Mouse (Mus musculus) frontal cortex, adult (tissue): ENCODE measurements around the gene Phb2.

Experiments
- ATAC-seq: cut with Nextera tagmentation; 2 replicates; pipeline ENCODE4 v1.9.2; 2017; ENCODE audit warnings: mild to moderate bottlenecking, moderate library complexity, mixed read lengths; ENCODE audit not compliant: low TSS enrichment

The Phb2 gene

DNA sequence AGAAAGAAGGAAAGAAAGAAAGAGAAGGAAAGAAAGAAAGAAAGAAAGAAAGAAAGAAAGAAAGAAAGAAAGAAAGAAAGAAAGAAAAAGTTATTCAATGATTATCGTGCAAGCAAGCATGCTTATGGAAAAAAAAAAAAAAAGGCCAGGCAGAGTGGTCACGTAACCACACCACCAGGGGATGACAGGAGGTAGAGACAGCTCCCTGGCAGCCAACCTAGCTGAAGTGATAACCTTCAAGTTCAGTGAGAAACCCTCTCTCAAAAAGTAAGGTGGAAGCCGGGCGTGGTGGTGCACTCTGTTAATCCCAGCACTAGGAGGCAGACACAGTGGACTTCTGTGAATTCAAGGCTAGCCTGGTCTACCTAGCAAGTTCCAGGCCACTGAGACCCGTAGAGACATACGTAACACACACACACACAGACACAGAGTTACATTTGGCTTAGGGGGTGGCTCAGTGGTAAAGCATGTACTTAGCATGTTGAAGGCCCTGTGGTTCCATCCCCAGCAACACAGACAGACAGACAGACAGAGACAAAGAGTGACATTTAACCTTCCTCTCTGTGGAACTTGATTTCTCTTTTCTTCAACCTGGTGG, 10.8 kb downstream of the Phb2 start:
- no peak for ATAC-seq

DNA sequence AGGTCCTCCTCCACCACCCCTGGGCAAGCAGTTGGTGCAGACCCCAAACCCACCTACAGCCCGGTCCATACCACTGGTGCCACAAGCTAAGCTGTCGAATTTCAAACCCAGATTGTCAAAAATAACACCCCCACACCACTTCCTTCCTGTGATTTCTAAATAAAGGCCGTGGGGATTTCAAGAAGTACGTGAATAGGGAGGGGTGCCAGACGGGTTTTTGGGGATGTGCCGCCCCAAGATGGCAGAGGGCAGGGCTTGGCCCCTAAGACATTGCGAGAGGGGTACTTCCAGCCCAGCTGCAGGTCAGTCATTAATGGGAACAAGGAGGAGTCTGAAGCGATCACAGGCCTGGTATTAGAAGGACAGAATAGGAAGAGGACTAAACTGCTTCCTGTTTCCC, 11.4 kb downstream of the Phb2 start:
- ATAC-seq, result no peak

- no peak for ATAC-seq
Observed at GRCm38 (mm10) chr6:124724472-124724871, 12.3 kb downstream of the Phb2 start.

- ATAC-seq, result no peak
Observed at GRCm38 (mm10) chr6:124728621-124729020, 16.5 kb downstream of the Phb2 start.

GRCm38 (mm10) chr6:124729850-124730705, 17.9 kb downstream of the Phb2 start:
- no peak for ATAC-seq

- no peak for ATAC-seq
Observed at GRCm38 (mm10) chr6:124731038-124731437, 18.9 kb downstream of the Phb2 start.

DNA sequence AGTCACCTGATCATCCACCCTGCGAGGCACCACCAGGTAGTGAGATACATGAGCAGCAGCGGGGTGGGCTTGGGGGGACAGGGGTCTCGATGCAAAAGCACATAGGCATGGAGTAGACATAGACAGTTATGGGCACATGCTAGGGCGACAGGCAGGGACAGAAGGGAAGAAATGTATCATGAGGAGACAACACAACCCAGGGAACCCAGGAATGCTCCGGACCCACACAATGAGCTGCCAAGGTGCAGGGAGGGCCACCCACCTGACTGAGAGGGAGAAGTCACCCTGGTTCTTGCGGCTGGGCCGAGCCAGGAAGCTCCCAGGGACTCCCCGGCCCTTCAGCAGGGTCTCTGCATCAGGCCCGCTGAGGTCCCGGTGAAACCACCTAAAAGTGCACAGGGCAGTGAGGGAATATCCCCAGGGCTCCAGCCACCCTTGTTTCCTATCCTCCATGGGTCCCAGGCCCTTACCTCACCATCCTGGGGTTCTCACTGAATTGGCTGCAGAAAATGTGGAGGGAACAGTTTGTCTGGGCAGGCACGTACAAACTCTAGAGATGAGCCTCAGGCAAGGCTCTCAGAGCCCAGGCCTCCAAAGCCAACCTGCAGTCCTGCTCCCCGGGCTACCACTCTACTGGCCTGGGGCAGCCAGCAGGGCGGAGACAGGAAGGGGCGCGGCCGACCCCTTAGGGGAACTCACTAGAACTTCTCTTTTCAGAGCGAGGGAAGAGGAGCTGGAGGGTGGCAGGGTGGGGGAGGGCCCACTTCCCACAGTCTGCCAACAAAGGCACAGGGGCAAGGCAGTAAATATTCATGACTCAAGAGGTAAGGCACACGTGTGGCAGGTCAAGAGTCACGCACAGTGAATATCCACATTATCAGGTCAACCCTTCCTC, 20.6 kb downstream of the Phb2 start:
- ATAC-seq, result 0 out of 2 replicates have a peak, but pooled peaks have one; percentile 32

- ATAC-seq, result no peak
Observed at GRCm38 (mm10) chr6:124734417-124734816, 22.3 kb downstream of the Phb2 start.

DNA sequence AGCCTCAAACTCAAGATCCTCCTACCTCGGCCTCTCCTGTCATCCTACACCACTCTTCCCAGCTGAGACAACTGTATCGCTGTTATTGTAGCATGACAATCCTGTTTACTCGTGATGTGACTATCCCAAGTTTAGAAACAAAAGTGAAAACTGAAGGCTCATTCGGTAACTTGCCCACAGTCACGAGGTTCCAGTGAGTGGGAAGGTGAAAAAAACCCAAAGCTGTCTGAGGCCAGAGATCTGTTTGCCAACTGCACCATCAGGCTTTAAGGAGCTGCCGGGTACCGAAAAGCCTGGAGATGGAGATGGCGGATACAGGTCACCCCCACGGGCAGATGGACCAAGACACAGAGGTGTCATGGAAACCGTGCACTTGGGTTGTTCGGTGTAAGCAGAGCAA, 24.9 kb downstream of the Phb2 start:
- no peak for ATAC-seq

DNA sequence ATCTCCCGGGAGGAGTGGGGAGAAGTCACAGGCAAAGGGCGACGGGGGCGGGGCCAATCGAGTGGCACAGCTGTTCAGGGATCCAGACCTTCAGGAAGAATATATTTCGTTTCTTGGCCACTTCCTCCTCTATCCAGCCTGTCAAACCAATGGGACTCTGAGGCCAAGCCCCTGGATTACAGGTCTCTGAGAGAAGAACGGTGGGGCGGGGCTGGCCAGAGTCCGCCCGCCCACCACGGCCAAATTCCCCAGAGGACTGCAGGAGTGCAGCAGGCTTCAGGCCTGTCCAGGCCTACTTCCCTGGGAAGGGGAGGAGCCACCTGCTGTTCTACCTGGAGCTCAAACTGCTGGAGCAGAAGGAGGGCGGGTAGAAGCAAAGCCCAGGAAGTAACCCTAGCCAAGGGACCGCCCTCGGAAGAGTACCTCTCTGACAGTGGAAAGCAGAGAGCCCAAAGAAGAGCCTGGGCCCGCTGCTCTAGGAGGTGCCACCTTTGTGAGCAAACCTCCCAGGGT, 26.4 kb downstream of the Phb2 start, which contains the start of gene Ptpn6:
Gene Ptpn6, minus strand, starts transcription at position 204 of the 513 bp plus-strand sequence.
- ATAC-seq, result no peak

- no peak for ATAC-seq
Observed at GRCm38 (mm10) chr6:124739231-124739796, 27.2 kb downstream of the Phb2 start.

- ATAC-seq, result peak; percentile 10; the same call in 1 of the 2 replicates
Observed at GRCm38 (mm10) chr6:124740211-124740887, 28.2 kb downstream of the Phb2 start.

DNA sequence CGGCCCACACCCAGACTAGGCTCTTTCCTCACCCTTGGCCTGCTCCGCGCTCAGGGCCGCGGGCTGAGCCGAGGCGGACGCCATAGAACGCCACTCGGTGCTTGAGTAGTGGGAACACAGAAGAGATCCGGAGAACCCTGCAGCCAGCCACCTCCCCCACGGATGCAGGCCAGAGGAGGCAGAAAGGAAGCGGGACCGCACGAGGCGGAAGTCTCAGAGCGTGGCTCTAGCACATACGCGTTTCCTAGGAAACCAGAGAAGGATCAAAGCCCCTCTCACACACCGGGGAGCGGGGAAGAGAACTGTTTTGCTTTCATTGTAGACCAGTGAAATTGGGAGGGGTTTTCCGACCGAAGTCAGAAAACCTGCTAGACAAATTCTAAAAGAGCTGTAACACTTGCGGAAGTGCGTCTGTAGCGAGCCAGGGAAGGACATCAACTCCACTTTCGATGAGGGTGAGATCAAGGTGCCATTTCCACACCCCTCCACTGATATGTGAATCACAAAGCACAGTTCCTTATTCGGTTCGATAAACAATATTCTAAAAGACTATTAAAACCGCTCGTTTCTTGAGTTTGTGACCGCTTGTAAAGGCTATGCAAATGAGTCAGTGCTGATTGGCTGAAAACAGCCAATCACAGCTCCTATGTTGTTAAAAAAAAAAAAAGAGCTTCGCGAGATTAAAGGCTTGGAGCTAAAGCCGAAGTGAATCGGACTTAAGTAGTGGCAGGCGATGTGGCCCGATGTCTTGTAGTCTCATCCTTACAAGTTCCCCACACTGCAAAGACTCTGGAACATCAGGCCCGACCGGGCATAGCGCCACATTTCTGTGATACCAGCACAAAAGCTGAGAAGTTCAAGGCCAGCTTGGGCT, 29.0 kb downstream of the Phb2 start, which contains the start of gene Grcc10:
Gene Grcc10, minus strand, starts transcription at position 487 of the 874 bp plus-strand sequence.
- ATAC-seq, result peak; percentile 62

DNA sequence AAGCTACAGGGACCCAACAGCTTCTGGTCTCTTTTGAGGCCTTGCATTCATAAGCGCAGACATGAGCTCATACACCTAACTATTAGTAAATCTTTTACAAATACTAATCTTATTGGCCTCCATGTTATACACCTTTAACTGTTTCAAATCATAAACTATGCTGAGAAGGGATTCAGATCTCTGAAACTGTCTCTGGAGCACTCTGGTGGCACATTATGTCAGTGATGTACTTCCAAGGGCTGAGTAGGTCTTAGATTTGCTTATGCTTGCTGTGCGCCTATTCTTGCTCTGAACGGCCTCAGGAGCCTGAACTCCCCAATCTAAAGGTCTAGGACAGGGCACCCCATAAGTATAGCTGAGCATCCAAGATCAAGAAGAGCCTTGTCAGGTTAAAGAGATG, 29.7 kb downstream of the Phb2 start:
- no peak for ATAC-seq

DNA sequence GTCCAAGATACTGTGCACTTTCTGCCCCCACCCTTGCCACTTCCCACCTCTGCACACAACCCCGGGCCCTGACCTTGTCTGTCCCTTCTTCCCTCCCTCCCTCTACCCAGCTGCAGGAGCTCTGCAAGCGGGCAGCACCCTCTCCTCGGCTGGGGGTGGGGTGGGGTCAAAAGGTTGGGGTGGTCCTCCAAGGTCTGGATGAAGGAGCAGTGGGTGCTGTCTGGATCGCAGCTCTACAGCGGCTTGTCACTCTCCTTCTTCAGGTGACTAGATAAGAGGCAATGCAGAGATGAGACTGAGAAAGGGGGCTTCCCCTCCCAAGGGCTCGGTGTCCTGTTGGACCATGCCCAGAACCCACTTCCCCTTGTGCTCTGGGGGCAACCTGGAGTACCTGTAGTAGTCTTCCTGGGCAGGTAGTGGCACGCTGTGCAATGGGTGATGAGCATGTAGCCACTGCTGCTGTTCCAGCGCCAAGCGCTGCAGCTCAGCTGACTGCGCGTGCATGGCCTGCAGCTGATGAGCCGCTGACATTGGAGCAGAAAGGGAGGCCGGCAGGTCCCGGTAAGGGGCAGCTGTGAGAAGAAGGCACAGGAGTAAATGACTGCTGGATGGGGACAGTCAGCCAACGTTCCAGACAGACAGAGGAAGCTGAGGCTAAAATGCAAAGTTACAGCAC, 30.8 kb downstream of the Phb2 start:
- no peak for ATAC-seq

DNA sequence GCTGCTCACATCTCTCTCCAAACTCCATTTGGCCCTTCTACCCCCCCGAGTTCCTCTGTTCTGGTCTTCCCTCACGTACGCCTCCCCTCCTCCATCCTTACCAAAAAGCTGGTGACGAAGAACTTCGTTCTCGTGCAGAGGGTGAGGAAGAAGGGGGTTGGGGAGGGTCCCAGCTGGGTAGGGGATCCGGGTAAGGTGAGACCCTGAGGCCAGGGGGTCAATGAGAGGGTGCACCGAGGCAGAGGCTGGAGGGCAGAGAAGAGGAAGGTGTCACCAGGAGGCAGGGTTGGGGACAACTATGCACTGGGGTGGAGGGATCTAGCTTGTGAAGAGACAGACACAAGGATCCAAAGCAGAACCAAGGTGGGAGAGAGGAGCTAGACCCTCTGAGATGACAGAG, 31.5 kb downstream of the Phb2 start:
- ATAC-seq, result no peak

- no peak for ATAC-seq
Observed at GRCm38 (mm10) chr6:124744755-124745321, 32.7 kb downstream of the Phb2 start.

GRCm38 (mm10) chr6:124745490-124746295, 33.6 kb downstream of the Phb2 start:
- peak; percentile 62 for ATAC-seq
